In the genomic region with DNA sequence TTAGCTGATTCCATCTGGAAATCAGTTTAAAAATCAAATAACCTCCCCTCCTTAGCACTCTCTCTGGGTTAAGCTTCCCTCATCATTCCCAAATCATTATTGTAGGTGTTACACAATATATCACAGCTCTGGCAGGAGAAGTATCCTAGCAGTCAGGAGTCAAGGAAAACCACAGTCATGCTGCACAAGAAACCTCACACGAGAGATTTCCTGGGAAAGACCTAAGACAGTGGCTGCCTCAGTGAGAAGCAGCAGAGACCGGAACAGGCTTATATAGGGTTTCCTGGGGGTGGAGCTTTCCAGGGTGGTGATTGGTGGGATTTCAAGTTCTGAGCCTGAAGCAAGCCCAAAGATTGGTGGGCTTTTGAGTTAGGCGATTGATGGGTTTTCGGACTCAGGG, we compare ENCODE assay signal across 29 mouse cellular contexts.
"Had no signal": no experiment of that assay in that cellular context is flagged by ENCODE, and none has a peak within 500 bp of the region (broad histone marks: within the 10 kb centered on the region; RNA-seq: fewer than 3 reads in every experiment).

No protein-coding gene starts in this region.

- H3K27ac ChIP-seq: hindbrain, embryonic 10.5 days; hindbrain, embryonic 12.5 days; hindbrain, embryonic 13.5 days; hindbrain, embryonic 14.5 days; hindbrain, embryonic 15.5 days; hindbrain, postnatal 0 days; kidney, embryonic 15.5 days; kidney, postnatal 0 days had no signal

- DNase-seq: heart, postnatal 10 days; heart, postnatal 14 days; heart, postnatal 36 days; heart, postnatal 4 days; kidney, adult 18-20 months; kidney, adult 2 months; kidney, adult 8-10 months; kidney, adult 9 months; kidney, postnatal 10 days; kidney, postnatal 14 days; kidney, postnatal 25 days; kidney, postnatal 36 days; kidney, postnatal 4 days; layer of hippocampus, adult 9-11 months; layer of hippocampus, postnatal 36 days had no signal

- H3K4me3 ChIP-seq: heart, embryonic 10.5 days; heart, embryonic 12.5 days; heart, embryonic 13.5 days; heart, embryonic 15.5 days; hindbrain, embryonic 10.5 days; hindbrain, embryonic 12.5 days; hindbrain, embryonic 13.5 days; hindbrain, embryonic 15.5 days; intestine, embryonic 15.5 days; kidney, embryonic 15.5 days; layer of hippocampus, adult 2 months had no signal
